Mouse (Mus musculus): ENCODE data around the gene Tle3.

The Tle3 gene

DNA sequence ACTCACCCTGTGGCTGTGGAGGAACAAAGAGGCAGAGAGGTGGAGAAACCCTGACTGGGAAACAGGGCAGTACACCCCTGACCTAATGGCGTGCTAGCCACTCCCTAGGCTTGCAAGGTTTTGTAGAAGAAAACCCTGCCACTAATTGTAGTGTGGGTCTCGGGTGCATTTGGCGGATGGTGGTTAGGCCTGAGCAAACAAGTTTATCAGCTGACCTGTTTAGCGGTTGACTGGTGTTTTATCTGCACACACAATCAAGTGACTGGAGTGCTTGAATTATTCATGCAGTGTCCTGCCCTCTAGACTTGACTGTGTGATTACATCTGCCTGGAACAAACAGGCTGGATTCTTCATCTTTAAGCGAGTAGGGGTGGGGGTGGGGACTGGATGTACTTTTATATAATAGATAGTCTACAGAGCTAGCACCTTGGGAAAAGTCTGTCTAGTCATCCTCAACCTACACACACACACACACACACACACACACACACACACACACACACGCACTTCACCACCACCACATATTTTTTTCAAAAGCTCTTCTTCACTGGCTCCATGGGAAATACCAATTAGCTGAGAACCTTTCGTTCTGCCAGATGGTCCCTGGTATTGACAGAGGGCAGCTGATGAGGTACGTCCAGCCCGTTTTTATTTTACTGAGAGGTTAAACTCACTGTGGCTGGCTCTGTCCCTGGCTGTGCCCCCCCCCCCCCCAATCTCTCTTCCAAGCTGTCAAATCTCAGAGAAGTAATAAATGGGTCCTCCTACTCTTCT is 5.7 kb downstream of the Tle3 start:
- no peak for DNase-seq (ENCODE audit: low spot score)

DNA sequence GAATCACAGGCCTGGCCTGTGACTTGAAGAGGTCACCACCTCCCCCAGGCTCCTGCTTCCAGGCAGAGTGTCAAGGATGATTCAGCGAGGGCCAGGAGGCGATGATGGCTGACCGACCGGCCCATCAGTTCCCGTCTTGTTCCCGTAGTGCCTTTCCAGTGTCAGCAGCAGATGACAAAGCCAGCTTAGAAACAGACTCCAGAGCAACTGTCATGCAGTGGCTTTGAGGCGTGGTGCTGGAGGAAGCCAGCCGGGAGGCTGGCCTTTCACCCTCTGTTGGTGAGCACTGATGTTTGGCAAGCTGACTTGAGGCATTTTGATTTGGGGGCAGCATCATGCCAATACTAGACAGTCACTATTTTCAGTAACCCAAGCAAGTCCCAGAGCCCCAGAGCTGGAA is 6.3 kb downstream of the Tle3 start:
- no peak for DNase-seq (ENCODE audit: low spot score)

DNA sequence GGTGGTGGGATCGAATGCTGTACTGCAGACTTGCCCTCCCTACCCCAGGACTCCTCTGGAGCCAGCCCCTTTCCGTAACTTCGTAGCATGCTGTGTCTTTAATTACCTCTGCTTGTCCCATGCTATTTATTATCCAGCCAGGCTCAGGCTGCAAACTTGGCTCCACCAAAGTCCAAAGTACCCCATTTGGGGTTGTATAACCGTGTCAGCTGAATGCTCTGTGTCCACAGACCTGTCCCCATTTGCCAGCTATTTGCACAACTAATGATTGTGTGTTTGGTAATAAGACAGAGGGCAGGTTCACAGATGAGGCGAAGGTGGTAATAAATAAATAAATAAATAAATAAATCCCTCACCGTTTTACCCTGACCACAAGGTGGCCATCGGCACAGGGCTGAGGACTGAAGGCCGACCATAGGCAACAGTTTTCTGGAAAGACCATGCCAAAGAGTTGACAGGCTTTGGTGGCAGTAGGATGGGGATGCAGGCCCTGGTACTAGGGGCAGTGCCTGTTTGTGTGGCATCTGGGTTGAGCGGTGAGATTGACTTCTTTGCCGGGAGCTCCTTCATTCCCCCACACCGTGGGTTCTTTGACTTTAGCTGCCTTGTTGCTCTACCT is 7.0 kb downstream of the Tle3 start:
- DNase-seq (ENCODE audit: low spot score) = no peak

DNA sequence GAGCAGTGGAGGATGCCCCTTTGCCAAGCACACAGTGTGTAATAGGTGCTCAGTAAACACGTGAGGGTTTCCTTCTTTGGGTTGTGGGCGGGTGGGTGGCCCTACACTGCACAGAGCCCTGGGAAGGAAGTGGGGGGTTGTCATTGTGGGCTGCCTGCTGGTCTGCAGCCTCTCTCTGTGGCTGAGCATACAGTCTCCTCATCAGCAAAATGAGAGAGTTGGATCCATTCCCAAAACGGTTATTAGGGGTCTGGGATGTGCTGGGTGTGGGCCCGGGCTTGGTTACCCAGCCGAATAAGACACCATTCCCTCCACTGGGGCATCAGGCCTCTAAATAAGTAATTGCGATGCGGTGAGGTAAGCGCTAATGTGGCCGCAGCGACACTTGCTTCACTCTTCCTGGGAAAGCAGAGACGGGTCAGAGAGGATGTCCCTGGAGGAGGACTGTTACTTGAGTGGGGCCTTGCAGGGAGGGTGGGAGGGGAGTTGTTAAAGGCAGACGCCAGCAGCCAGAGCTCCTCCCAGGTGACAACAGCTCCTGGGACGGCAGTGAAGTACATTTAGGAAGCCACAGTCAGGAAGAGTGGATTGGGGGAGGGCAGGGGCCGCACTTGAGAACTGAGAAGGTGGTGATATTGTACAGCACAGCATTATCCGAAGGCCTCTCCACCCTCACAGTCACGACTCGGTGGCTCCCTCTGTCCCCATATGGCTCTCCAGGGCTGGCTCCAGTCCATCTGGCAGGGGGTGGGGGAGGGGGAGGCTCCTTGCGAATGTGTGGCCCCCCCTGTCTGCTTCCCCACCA is 8.3 kb downstream of the Tle3 start:
- DNase-seq (ENCODE audit: low spot score) = no peak

DNA sequence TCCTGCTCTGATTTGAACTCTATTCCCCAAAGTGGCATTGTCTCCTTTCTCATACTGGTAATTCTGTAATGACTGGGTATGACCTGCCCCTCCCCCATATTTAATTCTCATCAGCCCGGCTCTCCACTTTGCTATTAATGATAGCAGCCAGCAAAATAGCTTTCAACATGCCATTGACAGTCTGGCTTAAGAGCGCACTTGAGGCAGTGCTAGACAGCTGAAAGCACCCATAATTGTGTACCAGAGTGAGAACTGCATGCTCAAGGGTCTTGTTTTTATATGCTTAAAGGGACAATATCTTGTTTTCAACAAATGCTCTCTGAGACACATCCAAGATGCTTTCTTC is 8.9 kb downstream of the Tle3 start:
- DNase-seq (ENCODE audit: low spot score) = no peak

DNA sequence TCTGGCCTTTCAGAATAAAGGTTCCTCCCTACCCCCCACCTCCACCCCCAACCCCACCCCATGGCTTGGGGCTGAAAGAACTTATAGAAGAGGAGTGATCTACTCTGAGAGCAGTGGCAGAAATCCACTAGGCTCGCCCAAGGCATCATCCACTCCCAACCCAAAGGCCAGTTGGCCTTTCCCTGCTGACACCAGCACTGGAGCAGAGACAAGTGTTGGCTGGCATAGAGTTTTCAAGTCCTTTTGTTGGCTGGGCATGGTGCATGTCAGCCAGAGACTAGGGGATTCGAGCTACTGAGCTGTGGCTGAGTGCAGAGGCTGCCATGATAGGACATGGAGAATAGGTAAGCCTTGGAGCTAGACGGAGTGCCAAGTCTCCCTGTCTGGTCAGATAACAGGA is 9.3 kb downstream of the Tle3 start:
- DNase-seq (ENCODE audit: low spot score) = no peak

DNA sequence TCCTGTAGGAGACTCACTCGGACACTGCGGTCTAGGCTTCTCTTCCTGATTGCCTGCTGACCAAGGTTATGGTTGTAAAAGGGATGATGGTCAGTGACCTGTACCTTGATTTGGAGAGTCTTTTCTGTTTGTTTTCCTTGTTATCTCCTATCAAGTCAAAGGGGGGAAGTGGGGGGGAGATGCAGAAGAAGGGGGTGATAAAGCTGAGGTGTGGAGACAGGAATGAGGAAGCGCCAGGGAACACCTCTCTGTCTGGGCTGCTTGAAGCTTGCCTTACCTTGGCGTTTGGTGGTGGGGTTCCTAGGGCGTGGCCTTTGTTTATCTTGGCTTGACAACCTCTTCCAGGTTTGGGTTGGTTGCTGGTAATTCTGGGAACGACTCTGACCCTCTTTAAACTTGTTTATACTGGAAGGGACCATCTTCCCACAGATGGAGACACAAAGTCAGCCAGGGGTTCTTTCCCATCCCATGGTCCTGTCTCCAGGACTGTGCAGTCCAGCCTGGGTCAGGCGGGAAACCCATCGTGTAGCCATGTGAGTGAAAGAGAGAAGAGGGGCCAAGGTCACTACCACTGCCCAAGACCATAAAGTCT is 10.5 kb downstream of the Tle3 start:
- no peak for DNase-seq (ENCODE audit: low spot score)

DNA sequence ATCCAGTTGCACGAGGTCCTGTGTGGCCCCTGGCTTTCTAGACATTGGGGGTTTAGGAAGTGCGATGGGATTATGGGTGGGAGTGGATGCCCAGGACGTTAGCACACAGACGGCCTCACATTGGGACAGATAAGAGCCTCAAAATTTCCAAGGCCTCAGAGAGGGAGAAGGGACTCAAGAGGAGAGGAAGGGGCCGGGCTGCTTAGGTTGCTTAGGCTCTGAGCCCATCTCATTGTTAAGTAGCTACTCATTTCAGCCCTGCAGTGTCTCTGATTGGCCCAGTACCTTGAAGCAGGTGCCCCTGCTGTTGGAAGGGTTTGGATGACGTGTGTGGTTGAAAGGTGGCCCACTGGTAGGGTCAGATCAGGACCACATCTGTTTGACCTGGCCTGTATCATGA is 11.9 kb downstream of the Tle3 start:
- no peak for DNase-seq (ENCODE audit: low spot score)

DNA sequence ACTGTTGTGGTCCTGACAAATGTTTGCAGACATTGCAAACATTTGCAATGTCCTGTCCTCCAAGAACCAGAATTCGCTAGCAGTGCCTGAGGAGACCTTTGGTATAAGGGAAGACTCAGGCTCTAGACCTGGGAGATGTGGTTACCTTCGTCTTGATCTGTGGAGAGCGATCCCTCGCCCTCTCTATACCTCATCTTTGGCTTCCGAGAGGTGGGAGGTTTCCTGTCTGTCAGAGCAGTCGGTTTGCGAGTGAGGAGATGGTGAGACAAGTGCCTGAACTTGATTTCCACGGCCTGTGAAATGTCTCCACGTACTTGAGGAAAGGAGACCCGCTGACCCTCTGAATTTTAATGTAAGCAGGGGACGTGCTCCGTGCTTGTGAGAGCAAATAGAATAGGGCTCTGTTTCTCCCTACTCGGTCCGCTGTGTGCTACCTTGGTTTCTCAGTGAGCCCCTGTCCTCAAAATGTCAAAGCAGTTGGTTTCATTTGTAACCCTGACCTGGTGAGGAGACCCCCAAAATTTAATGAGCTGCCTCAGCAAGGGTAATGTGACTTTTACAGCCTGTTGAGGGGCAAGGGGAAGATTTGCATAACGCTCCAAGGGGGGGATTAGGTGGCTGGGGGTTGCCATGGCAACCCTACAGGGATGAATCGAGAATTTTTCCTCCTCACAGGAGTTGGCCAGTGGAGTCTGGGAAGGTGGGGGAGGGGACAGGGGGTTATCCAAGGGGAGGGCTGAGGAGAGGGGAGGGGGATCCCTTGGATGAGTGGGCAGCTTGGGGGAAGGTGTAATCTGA is 12.7 kb downstream of the Tle3 start:
- no peak for DNase-seq (ENCODE audit: low spot score)

DNA sequence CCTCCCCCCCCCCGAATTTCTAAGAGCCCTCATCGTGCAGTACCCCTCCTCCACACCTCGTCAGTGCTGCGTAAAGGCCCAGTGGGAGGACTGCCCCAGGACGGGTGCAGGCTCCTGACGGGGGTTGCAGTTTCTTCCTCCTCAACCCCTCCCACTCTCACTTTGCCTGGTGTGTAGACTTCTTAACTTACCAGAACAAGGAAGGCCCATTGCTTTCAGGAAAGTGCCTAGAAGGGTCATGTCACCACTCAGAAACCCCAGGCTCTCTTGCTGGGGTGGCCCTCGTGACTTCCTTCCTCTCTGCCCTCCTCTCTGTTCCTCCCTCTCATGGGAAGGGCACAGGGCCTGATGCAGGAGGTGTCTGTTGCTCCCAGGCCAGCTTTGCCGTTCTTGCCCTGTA is 13.6 kb downstream of the Tle3 start:
- no peak for DNase-seq (ENCODE audit: low spot score)

DNA sequence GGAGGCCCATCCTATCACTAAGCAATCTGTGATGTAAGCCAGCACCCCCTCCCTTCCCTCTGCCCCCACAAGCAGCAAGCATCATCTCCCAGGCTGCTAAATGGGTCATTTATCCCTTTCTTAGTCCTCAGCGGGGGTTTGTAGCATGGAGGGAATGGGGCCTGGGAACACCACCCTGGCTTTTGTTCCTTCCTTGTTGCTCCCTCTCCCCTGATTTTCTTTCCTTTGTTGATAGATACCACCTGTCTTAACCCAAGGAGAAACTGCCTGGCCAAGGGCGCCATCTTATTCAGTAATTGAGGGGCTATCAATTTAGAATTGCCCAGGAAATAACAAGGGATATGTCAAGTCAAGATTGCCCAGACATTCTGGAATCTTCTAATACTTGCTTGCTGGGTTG is 14.1 kb downstream of the Tle3 start:
- no peak for DNase-seq (ENCODE audit: low spot score)

DNA sequence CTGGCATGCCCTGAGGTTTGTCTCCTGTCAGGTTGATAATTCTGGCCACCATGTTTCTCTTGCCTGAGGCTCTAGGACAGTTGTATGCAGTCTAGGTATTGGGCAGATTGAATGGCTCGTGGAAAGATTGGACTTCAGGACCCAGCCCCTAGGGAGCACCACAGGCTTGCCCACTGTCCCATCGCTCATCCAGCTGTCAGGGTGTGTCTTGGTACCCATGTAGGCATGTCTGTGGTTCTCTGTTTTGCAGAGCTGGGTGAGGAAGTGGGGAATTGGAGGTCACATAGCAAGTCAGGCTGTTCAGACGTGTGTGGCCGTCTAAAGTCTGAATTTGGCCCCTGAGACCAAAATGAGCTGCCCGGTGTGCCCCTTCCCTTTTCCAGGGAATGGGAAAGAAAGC is 15.6 kb downstream of the Tle3 start:
- DNase-seq (ENCODE audit: low spot score) = no peak

DNA sequence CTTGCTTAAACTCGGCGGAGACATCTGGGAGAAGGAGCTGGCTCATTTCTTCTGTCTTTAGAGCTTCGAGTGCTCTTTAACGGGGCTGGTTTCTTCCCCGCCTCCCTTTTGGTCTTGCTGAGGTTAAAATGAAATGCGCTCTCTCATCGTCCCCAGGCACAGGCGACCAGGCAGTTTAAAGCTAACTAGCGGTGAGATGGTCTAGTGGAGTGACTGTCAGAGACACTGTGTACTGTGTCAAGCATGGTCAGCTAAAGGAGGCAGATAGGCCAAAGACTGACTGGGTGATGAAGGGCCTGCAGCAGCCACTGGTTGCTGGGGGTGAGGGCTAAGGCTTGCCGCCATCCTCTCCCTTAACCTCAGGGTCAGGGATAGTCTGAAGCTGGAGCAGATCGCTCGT is 16.0 kb downstream of the Tle3 start:
- DNase-seq (ENCODE audit: low spot score) = no peak

DNA sequence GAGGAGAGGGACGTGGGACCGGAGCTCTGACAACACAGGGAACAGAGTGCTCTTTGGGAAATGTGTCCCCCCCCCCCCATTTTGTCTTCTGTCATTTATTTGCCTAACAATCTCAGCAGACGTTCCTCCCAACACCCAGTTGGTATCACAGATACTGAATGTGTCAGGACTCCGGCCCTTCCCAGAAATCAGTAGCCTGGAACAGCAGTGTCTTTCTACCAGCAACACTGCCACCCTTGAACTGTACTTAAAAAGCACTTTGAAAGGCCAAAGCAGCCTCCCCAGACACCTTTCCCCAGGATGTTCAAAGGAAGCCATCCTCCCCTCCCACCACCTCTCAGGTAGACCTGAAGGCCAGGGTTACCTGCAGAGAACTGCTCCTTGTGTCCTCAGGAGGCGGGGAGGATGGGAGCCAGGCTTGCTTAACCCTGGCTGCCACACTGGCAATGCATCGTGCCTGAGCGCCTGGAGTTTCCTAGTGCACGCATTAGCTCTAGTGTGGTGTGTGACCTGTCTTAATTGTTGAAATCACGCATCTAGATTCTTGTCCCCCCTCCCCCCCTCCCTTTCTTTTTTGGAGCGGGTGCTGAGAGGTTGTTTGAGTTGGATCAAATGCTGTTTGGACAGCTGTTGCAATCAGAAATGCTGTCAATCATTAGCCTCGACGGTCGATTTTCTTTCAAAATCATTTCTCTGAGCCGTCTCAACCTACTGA is 16.7 kb downstream of the Tle3 start:
- DNase-seq (ENCODE audit: low spot score) = no peak

DNA sequence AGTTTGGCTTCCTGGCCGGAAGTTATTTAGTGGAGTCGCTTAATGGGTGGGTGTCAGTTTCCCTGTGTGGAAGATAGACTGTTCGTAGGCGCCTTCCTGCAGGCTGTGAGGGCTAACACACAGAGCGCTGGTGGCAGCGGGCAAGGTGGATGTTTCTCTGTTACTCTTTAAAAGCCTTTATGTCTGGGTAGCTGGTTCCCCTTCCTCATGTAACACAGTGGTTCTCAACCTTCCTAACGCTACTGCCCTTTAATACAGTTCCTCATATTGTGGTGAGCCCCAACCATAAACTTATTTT is 17.2 kb downstream of the Tle3 start:
- no peak for DNase-seq (ENCODE audit: low spot score)

DNA sequence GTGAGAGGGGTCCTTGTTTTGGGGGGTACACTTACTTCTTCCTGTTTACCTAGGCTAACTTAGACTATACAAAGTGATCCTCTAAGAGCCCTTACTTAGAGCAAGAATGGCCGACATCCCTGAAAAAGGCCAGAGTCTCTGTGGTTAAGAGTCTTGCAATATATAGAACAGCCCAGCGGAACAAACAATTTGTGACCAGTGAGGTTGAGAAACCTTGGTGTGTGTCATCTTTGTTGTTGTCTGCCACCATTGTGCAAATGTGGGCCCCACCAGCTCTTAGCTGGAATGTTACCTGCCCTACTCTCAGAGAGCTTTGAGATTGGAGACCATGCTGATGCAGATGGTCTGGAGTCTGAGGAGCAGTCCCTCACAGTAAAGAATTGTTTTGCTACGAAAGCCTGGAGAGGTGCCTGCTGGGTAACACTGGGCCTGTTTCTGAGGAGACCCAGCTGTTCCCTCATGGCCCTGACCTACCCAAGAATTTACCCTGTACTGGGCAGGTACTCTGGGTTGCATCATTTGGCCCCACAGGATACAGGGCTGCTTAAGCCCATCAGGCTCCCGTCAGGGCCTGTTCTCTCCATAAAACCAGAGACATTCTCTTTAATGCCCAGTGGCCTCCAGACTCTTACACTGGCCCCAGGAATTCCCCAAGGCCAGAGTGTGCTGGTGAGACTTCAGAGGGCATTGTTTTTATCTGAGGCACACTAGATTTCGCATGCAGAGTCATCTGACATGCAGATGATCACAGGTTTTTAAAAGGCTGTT is 19.6 kb downstream of the Tle3 start:
- DNase-seq (ENCODE audit: low spot score) = no peak

DNA sequence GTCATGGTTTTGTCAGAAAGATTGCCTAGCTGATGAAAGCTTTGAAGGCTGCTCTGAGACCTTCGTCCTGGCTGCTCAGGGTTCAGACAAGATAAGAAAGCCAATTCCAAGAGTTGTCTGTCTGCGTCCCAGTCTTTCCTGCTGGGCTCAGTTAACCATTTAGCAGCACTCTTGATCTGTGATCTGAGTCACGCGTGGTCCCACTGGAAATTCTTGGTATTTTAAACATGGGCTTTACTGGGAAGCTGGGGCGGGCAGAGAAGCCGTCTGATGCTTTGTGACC is 20.1 kb downstream of the Tle3 start:
- DNase-seq (ENCODE audit: low spot score) = no peak

DNA sequence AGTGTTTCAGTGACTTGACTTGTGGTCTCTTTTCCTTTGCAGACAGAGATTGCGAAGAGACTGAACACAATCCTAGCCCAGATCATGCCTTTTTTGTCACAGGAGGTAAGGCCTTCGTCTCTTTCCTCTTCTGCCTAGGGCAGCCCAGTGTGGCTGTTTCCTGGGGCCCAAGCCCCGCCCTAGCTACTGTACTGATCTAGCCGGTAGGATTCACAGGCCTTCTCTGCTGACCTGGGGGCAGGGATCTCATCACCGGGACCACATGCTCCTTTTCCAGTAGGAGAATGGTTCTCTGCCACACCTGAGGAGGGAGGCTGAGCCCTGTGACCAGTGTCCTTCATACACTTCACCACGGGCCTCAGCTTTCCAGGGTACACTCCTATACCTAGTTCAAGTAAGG is 21.0 kb downstream of the Tle3 start:
- DNase-seq (ENCODE audit: low spot score) = no peak

DNA sequence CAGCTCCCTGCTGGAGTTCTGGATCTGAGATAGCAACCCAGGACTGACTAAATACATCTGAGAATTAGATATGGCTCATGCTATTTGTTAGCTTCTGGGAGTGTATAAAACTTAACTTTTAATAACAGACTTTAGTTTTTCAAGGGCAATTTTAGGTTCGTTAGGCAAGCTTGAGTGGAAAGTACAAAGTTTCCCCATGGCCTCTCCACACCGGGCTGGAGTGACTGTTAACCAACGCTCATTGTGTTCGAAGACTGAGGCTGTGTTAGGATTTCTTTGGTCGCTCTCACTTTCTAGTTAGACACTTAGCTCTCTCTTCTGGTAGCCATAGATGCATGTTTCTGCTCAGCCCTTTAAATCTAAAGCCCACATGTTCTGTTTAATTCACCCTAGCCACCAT is 21.7 kb downstream of the Tle3 start:
- no peak for DNase-seq (ENCODE audit: low spot score)

DNA sequence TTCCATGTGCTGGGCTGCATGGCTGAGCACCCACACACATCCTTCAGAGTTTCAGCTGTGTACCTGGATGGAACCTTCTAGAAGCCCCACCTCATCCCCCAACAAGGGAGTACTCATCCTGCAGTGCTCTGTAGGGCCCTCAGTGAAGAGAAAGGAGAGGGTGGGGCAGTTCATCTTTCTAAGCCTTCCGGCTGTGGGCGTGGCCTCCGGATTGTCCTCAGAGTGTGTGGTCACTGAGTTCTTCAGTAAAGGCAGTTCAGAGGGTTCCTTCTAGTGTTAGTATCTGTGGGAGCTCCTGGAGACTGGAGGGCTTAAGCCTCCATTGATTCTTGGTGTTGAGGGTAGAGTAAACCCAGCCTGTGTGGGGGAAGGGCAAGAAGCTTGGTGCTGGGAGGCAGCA is 22.9 kb downstream of the Tle3 start:
- DNase-seq (ENCODE audit: low spot score) = no peak

DNA sequence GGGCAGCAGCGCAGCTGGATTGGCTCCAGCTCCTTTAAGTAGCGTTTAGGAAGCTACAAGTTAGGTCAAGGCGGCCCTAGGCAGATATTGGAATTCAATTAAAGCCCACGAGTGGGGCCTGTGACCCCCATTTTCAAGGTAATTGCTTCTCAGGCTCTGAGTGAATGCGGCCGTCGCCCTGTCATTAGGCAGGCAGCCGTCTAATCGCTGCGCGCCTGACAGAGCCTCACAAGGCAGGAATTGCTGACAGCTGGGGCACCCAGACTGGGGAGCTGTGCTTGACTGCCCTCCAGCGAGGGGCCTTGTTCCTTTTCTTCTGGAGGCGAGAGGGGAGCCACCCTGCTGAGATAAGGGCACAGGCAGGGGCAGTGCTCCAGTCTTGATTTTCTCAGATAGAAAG is 24.3 kb downstream of the Tle3 start:
- DNase-seq (ENCODE audit: low spot score) = no peak
